Mouse (Mus musculus) heart, postnatal 0 days (tissue): Measurements from ENCODE around the gene Iqcf3.

Experiments used
- CTCF ChIP-seq: IDR thresholded peaks from 2 replicates; pipeline ENCODE4 v1.5.1; 2016; ENCODE audit warnings: antibody characterized with exemption, control low read depth, low read depth
- EP300 ChIP-seq: IDR thresholded peaks from 2 replicates; pipeline ENCODE4 v1.6.1; 2016; ENCODE audit warnings: antibody characterized with exemption, low read depth

DNA sequence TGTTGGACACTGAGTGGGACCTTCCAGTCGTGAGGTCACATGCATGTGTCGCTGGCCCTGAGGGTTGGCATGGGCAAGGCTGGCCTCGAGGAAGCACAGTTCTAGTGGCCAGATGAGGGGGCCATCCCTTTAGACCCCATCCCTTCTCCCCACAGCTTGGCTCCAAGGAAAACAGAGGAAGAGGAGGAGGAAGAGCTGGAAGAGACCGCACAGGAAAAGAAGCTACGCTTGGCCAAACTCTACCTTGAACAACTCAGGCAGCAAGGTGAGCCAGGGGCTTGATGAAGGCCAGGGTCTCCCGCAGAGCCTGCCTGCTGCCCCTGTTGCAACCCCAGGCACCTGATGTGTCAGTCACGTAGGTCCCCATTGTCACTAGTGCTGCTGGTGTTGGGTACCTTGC, 80.9 kb downstream of the Iqcf3 start:
- TF ChIP-seq CTCF (no peak), EP300 (no peak)
